Mouse (Mus musculus) cerebellum, adult 2 months (tissue): ENCODE data around the gene Duoxa1.

Experiments used
- CTCF ChIP-seq: fragments of 200-500 bp; IDR thresholded peaks from 2 replicates; pipeline ENCODE4 v1.5.1; 2011; ENCODE audit warnings: low read depth, mild to moderate bottlenecking, control low read depth, low read length, moderate library complexity, borderline replicate concordance; ENCODE audit not compliant: insufficient read depth
- POLR2A ChIP-seq: fragments of 200-500 bp; IDR thresholded peaks from 2 replicates; pipeline ENCODE4 v1.6.1; 2011; ENCODE audit warnings: low read length, control low read depth, borderline replicate concordance; ENCODE audit not compliant: insufficient read depth

GRCm38 (mm10) chr2:122286137-122286536 is 27.4 kb downstream of the Duoxa1 start:
- TF ChIP-seq CTCF (no peak), POLR2A (no peak)
